Mouse (Mus musculus) limb, embryonic 14.5 days (tissue): Measurements from ENCODE around the gene Cfap97d2. TPM values are rescaled to one million over a fixed set of nuclear protein-coding genes. Genes with fewer than 3 reads are reported as not detected.

Experiments used
- ATAC-seq: fragments of 200-750 bp; cut with Nextera tagmentation; 2 replicates; pipeline ENCODE4 v1.8.0; 2017; ENCODE audit warnings: low read depth, moderate number of reproducible peaks, moderate TSS enrichment; ENCODE audit not compliant: low FRiP score
- DNase-seq: peaks from one replicate; pipeline ENCODE4 v3.0.0-alpha.2; 2015; ENCODE audit warnings: low spot score
- H3K27ac ChIP-seq: fragments of 300-500 bp; sonication (generic); replicated peaks from 2 replicates; pipeline ENCODE4 v1.5.1; 2014; ENCODE audit warnings: low read depth, mild to moderate bottlenecking, low read length, moderate library complexity, mixed read lengths
- H3K27me3 ChIP-seq: fragments of 300-500 bp; sonication (generic); 2 replicates; pipeline ENCODE4 v1.6.1; 2014; ENCODE audit warnings: low read length, mixed read lengths; ENCODE audit not compliant: control insufficient read depth, insufficient read depth
- H3K36me3 ChIP-seq: fragments of 300-500 bp; sonication (generic); 2 replicates; pipeline ENCODE4 v1.6.1; 2014; ENCODE audit warnings: mild to moderate bottlenecking, low read length, moderate library complexity, mixed read lengths; ENCODE audit not compliant: control insufficient read depth, insufficient read depth
- H3K4me1 ChIP-seq: fragments of 300-500 bp; sonication (generic); 2 replicates; pipeline ENCODE4 v1.6.1; 2014; ENCODE audit warnings: antibody characterized with exemption, low read length, mixed read lengths; ENCODE audit not compliant: control insufficient read depth, insufficient read depth
- H3K4me2 ChIP-seq: fragments of 300-500 bp; sonication (generic); replicated peaks from 2 replicates; pipeline ENCODE4 v1.6.1; 2014; ENCODE audit warnings: low read depth, mild to moderate bottlenecking, low read length, moderate library complexity; ENCODE audit not compliant: severe bottlenecking
- H3K4me3 ChIP-seq: fragments of 300-500 bp; sonication (generic); replicated peaks from 2 replicates; pipeline ENCODE4 v1.5.1; 2014; ENCODE audit warnings: low read length
- H3K9ac ChIP-seq: fragments of 300-500 bp; sonication (generic); 2 replicates; pipeline ENCODE4 v1.6.1; 2014; ENCODE audit warnings: mild to moderate bottlenecking, low read depth, low read length, moderate library complexity; ENCODE audit not compliant: severe bottlenecking
- H3K9me3 ChIP-seq: fragments of 300-500 bp; sonication (generic); 2 replicates; pipeline ENCODE4 v1.6.1; 2016; ENCODE audit warnings: low read length; ENCODE audit not compliant: control insufficient read depth
- POLR2A ChIP-seq: fragments of 200-500 bp; IDR thresholded peaks from 2 replicates; pipeline ENCODE4 v1.8.0; 2012; ENCODE audit warnings: inconsistent platforms, mild to moderate bottlenecking, moderate library complexity, borderline replicate concordance; ENCODE audit not compliant: insufficient read depth, insufficient read length; ENCODE audit errors: extremely low read depth
- WGBS: fragments of 180-500 bp; shearing (Covaris S2); extraction: QIAGEN DNeasy Blood & Tissue Kit; methylation state at CpG from one replicate; pipeline ENCODE4 v1.1.7; 2014; 5-methylcytosine and 5-hydroxymethylcytosine counted together
- polyA plus RNA-seq, 2 experiments: library from polyadenylated mRNA; depleted of rRNA in 1 of 2; stranded (reverse) in 1 of 2; unstranded in 1 of 2; fragments of >200 nt; fragmentation: Nextera tagmentation in 1 of 2; extraction: Ambion mirVana in 1 of 2; gene quantifications; 2 replicates each; pipeline versions ENCODE4 v1.2.1 to v1.2.3; 2012 to 2014

Cfap97d2 gene
- polyA plus RNA-seq, 2 experiments = 0.10 TPM; not detected in 1

DNA sequence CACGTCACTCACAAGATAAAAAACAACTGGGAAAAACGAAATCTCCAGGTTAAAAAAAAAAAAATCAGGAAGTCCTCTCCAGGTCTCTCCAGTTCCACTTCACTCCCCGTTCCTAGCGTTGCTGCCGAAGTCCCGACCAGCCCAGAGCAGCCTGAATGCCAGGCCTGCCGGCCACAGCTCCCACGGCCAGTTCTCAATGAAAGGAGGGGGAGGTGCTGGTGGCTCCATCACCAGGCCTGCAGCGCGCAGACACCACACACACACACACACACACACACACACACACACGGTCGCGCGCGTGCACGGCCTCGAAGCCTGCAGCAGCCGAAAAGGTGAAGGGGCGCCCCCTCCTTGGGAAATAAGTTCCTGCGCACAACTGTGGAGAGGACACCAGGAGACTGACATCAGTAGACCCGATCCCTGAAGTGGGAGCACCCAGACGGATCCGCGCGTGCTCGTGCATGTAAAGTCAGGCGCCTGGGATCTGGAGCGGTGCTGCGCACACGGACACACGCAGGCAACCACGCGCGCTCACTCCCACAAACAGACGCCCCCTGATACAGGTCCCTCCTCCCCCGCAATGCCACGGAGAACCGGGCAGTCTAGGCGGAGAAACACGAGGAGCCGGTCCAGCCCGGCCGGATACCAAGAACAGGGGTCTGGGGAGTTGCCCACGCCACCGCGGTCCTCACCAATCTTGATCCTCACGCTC lies 28.8 kb upstream of the Cfap97d2 start:
- peak; percentile 57 for ATAC-seq
- no peak for TF ChIP-seq POLR2A

DNA sequence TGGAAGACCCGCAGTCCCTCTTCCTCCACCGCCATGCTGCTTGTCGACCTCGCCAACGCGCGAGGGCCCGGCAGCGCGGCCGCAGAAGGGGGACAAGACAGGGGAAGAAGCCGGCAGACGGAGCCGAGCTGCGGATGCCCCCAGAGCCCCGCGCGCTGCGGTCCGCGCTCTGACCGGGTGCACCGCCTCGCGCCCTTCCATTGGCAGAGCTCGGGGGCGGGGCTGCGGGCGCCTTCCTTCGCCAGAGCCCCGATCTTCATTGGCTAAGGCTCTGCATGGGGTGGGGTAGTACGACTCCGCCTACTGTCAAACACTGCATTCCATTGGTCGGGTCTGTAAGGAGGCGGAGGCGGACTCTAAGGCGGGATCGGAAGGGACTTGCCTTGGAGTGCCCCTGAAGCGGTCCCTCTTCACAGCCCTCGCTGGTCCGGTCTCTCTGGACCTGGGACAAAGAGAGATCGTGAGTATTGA lies 28.2 kb upstream of the Cfap97d2 start, which contains the start of gene Rasa3:
Rasa3 (minus strand) TSS at position 191 of the 471 bp plus-strand sequence.
- Histone ChIP-seq H3K4me2 (peak within 1 kb of the TSS; percentile 84), H3K4me3 (peak within 1 kb of the TSS; percentile 77), H3K9ac (peak within 1 kb of the TSS; percentile 66), H3K36me3 (no peaks in the 10 kb centered on the region), H3K27ac (peak within 1 kb of the TSS; percentile 67; the same call in 1 of the 2 replicates), H3K27me3 (no peaks in the 10 kb centered on the region), H3K4me1 (peaks cover 12% of the 10 kb centered on the region), H3K9me3 (no peaks in the 10 kb centered on the region)
- ATAC-seq = peak; percentile 98
- DNase-seq = peak; percentile 97
- TF ChIP-seq POLR2A = 0 out of 2 replicates have a peak, but pooled peaks have one; percentile 30
- WGBS = under 1% methylated on average over 41 of the region's 42 CpGs

More for the DNA sequence above, 28.8 kb upstream of the Cfap97d2 start:
- H3K4me1 ChIP-seq = peaks cover 12% of the 10 kb centered on the region
- H3K9ac ChIP-seq = peak overlapping the region; percentile 66
- H3K4me3 ChIP-seq = peak overlapping the region; percentile 77
- peak; percentile 62 for DNase-seq
- H3K4me2 ChIP-seq = peak overlapping the region; percentile 84
- H3K9me3 ChIP-seq = no peaks in the 10 kb centered on the region
- H3K36me3 ChIP-seq = no peaks in the 10 kb centered on the region
- under 1% methylated on average over 43 of the region's 47 CpGs for WGBS
- H3K27ac ChIP-seq = peak overlapping the region; percentile 67; the same call in 1 of the 2 replicates
- H3K27me3 ChIP-seq = no peaks in the 10 kb centered on the region

- ATAC-seq (no peak), DNase-seq (no peak)
- TF ChIP-seq POLR2A = no peak
- 41% methylated on average over 8 of the region's 8 CpGs for WGBS
- H3K4me3 ChIP-seq = peak overlapping the region; percentile 77
- H3K4me1 ChIP-seq = peaks cover 12% of the 10 kb centered on the region
- H3K36me3 ChIP-seq = no peaks in the 10 kb centered on the region
- H3K27me3 ChIP-seq = no peaks in the 10 kb centered on the region
- H3K9me3 ChIP-seq = no peaks in the 10 kb centered on the region
- H3K27ac ChIP-seq = no peak overlapping the region
- no peak overlapping the region for H3K9ac ChIP-seq
- peak overlapping the region; percentile 84 for H3K4me2 ChIP-seq
Observed at GRCm38 (mm10) chr8:13678182-13678581, 27.5 kb upstream of the Cfap97d2 start.

- TF ChIP-seq POLR2A = no peak
- 13% methylated on average over 7 of the region's 7 CpGs for WGBS
- peaks cover 11% of the 10 kb centered on the region for H3K4me1 ChIP-seq
- no peak for DNase-seq
- no peak overlapping the region for H3K9ac ChIP-seq
- H3K27me3 ChIP-seq = no peaks in the 10 kb centered on the region
- H3K4me2 ChIP-seq = no peak overlapping the region
- H3K4me3 ChIP-seq = no peak overlapping the region
- H3K27ac ChIP-seq = no peak overlapping the region
- no peaks in the 10 kb centered on the region for H3K36me3 ChIP-seq
- H3K9me3 ChIP-seq = no peaks in the 10 kb centered on the region
- ATAC-seq = no peak; the same call in 1 of the 2 replicates
Observed at GRCm38 (mm10) chr8:13684131-13684530, 21.6 kb upstream of the Cfap97d2 start.

GRCm38 (mm10) chr8:13685674-13686314 lies 19.9 kb upstream of the Cfap97d2 start:
- Histone ChIP-seq H3K4me1 (peaks cover 11% of the 10 kb centered on the region), H3K4me3 (no peak overlapping the region), H3K27me3 (no peaks in the 10 kb centered on the region), H3K36me3 (no peaks in the 10 kb centered on the region), H3K9ac (no peak overlapping the region), H3K9me3 (no peaks in the 10 kb centered on the region), H3K4me2 (no peak overlapping the region), H3K27ac (no peak overlapping the region)
- no peak for DNase-seq
- WGBS = 89% methylated on average over 16 of the region's 16 CpGs
- TF ChIP-seq POLR2A = no peak
- no peak for ATAC-seq
